8 mouse cellular contexts compared by ENCODE assay signal in genomic region chr4:118516699-118517496, GRCm38 (mm10). TPM values are rescaled to one million over a fixed set of nuclear protein-coding genes. Genes with fewer than 3 reads are reported as not detected.
DNase-seq lines count a peak whose midpoint lies in the region; ATAC-seq and TF ChIP-seq lines count a peak whose summit lies in the region.

No protein-coding gene starts in this region.

- H3K4me1 ChIP-seq in ES-Bruce4 (ENCODE audit: control insufficient read depth, insufficient read depth, low read length), result peaks cover 1% of the 10 kb centered on the region
- H3K4me1 ChIP-seq in brown adipose tissue, adult 24 weeks (ENCODE audit: control insufficient read depth, insufficient read depth, insufficient read length, low read length), result peaks cover 14% of the 10 kb centered on the region
- no peaks in the 10 kb centered on the region for H3K4me1 ChIP-seq in liver, adult 2 months (ENCODE audit: control insufficient read depth, insufficient read depth, low read length)
- peaks cover 8% of the 10 kb centered on the region for H3K4me1 ChIP-seq in neural tube, embryonic 15.5 days

- H3K36me3 ChIP-seq in ES-Bruce4 (ENCODE audit: control insufficient read depth, insufficient read depth, low read length, poor library complexity, severe bottlenecking), result no peaks in the 10 kb centered on the region
- no peaks in the 10 kb centered on the region for H3K36me3 ChIP-seq in liver, adult 2 months (ENCODE audit: control insufficient read depth, insufficient read depth, low read length)
- no peaks in the 10 kb centered on the region for H3K36me3 ChIP-seq in neural tube, embryonic 15.5 days

- TF ChIP-seq POLR2A in ES-Bruce4 (IDR thresholded peaks at IDR 0.05; ENCODE audit: insufficient read depth, low read length), result no peak
- no peak for TF ChIP-seq POLR2A in liver, adult 2 months (IDR thresholded peaks at IDR 0.05; ENCODE audit: extremely low read depth, insufficient read depth, low read length)

- no peak for TF ChIP-seq EP300 in ES-Bruce4 (IDR thresholded peaks at IDR 0.05; ENCODE audit: insufficient read depth, low read depth, low read length)

- 0 out of 2 replicates have a peak overlapping the region, but pooled peaks have one; percentile 15 for H3K4me2 ChIP-seq in neural tube, embryonic 15.5 days

- no peaks in the 10 kb centered on the region for H3K79me2 ChIP-seq in liver, adult 2 months (ENCODE audit: control insufficient read depth, insufficient read depth, low read length)

- peak; percentile 31 to 32 for DNase-seq in heart, postnatal 36 days
- DNase-seq in liver, adult 2 months (ENCODE audit: extremely low read depth, low read depth, low spot score), result peak; percentile 73
- DNase-seq in spleen, postnatal 36 days (ENCODE audit: low spot score in 2 of 2), result no peak
- no peak for DNase-seq in frontal cortex, adult 2 months (ENCODE audit: extremely low spot score in 1 of 2, low spot score in 1 of 2)
- no peak for DNase-seq in right cerebral cortex, postnatal 25 days

- 31% methylated on average over 20 of the region's 20 CpGs for WGBS in liver, adult 2 months
- 30% methylated on average over 20 of the region's 20 CpGs for WGBS in neural tube, embryonic 15.5 days

- ATAC-seq in neural tube, embryonic 15.5 days (ENCODE audit: low FRiP score), result no peak

- H3K27me3 ChIP-seq in ES-Bruce4 (ENCODE audit: control insufficient read depth, insufficient read depth, low read length, poor library complexity, severe bottlenecking), result no peaks in the 10 kb centered on the region
- no peaks in the 10 kb centered on the region for H3K27me3 ChIP-seq in liver, adult 2 months (ENCODE audit: control insufficient read depth, insufficient read depth, low read length)
- H3K27me3 ChIP-seq in neural tube, embryonic 15.5 days (replicated peaks), result no peaks in the 10 kb centered on the region; the same call in 1 of the 2 replicates

- intact Hi-C loops in heart, postnatal 36 days (cut with DNase I), result loop anchor here (2.0 kb wide), 1 partner anchor 70 kb away; no protein-coding TSS in a partner anchor

- H3K4me3 ChIP-seq in ES-Bruce4 (ENCODE audit: low read depth, low read length), result peak overlapping the region; percentile 39
- peak overlapping the region; percentile 17 for H3K4me3 ChIP-seq in brown adipose tissue, adult 24 weeks (ENCODE audit: insufficient read depth, low read depth, low read length)
- H3K4me3 ChIP-seq in liver, adult 2 months (ENCODE audit: insufficient read depth, low read depth, low read length), result no peak overlapping the region
- H3K4me3 ChIP-seq in neural tube, embryonic 15.5 days (replicated peaks), result no peak overlapping the region

- H3K27ac ChIP-seq in ES-Bruce4 (ENCODE audit: insufficient read depth, low read length), result peak overlapping the region; percentile 51
- peak overlapping the region; percentile 77 for H3K27ac ChIP-seq in brown adipose tissue, adult 24 weeks (replicated peaks; ENCODE audit: low read depth, low read length)
- no peak overlapping the region for H3K27ac ChIP-seq in liver, adult 2 months (replicated peaks; ENCODE audit: insufficient read depth, low read depth, low read length)
- no peak overlapping the region for H3K27ac ChIP-seq in neural tube, embryonic 15.5 days (replicated peaks)

- H3K9me3 ChIP-seq in ES-Bruce4 (replicated peaks; ENCODE audit: control insufficient read depth, insufficient read depth, low read length, poor library complexity, severe bottlenecking), result no peaks in the 10 kb centered on the region
- no peaks in the 10 kb centered on the region for H3K9me3 ChIP-seq in neural tube, embryonic 15.5 days (replicated peaks)

- H3K9ac ChIP-seq in ES-Bruce4 (ENCODE audit: low read depth, poor library complexity, severe bottlenecking), result peak overlapping the region; percentile 23
- H3K9ac ChIP-seq in liver, adult 2 months (ENCODE audit: low read depth, low read length), result no peak overlapping the region
- no peak overlapping the region for H3K9ac ChIP-seq in neural tube, embryonic 15.5 days (replicated peaks)

- peak; percentile 4 for TF ChIP-seq CTCF in ES-Bruce4 (IDR thresholded peaks at IDR 0.05; ENCODE audit: low read depth, low read length)
- peak; percentile 19; the same call in 1 of the 2 replicates for TF ChIP-seq CTCF in liver, adult 2 months (IDR thresholded peaks at IDR 0.05; ENCODE audit: low read depth, low read length)

RNA-seq across cellular contexts. Expression of gene 2610528J11Rik, which starts 9.9 kb away (rescaled TPM):
- 19.5 and 20.0 TPM in 2 replicates for polyA plus RNA-seq in ES-Bruce4 (2011; ENCODE audit: insufficient read depth, insufficient read length, low read depth, missing spikeins)
- not detected in 2 replicates for polyA plus RNA-seq in brown adipose tissue, adult 24 weeks (2012; ENCODE audit: insufficient read depth, insufficient read length, missing spikeins)
- total RNA-seq in heart, postnatal 36 days (2021), result not detected
- 19.8 and 21.5 TPM in 2 replicates for total RNA-seq in liver, adult 2 months (2014; rRNA removed)
- polyA plus RNA-seq in liver, adult 2 months (2012; rRNA removed), result 52.6 and 54.6 TPM in 2 replicates
- polyA plus RNA-seq in neural tube, embryonic 15.5 days (2015; fragmentation: Nextera tagmentation; extraction: Ambion mirVana), result 3.7 TPM in 1 of 2 replicates, not detected in the other
- 0.10 and 0.36 TPM in 2 replicates for polyA plus RNA-seq in frontal cortex, adult 2 months (2012; rRNA removed)

RNA-seq across cellular contexts. Expression of gene Tmem125, which starts 26.9 kb away (rescaled TPM):
- polyA plus RNA-seq in ES-Bruce4 (2011; ENCODE audit: insufficient read depth, insufficient read length, low read depth, missing spikeins), result 9.7 and 11.9 TPM in 2 replicates
- polyA plus RNA-seq in brown adipose tissue, adult 24 weeks (2012; ENCODE audit: insufficient read depth, insufficient read length, missing spikeins), result not detected in 2 replicates
- under 1 TPM in 1 of 2 experiments, not detected in 1; 0.33 TPM for total RNA-seq in heart, postnatal 36 days (2021)
- total RNA-seq in liver, adult 2 months (2014; rRNA removed), result 2.9 and 3.5 TPM in 2 replicates
- 13.1 and 17.5 TPM in 2 replicates for polyA plus RNA-seq in liver, adult 2 months (2012; rRNA removed)
- polyA plus RNA-seq in neural tube, embryonic 15.5 days (2015; fragmentation: Nextera tagmentation; extraction: Ambion mirVana), result 0.20 and 1.8 TPM in 2 replicates
- 10.0 and 12.3 TPM in 2 replicates for polyA plus RNA-seq in frontal cortex, adult 2 months (2012; rRNA removed)

RNA-seq across cellular contexts. Expression of gene Tie1, which starts 27.0 kb away (rescaled TPM):
- polyA plus RNA-seq in ES-Bruce4 (2011; ENCODE audit: insufficient read depth, insufficient read length, low read depth, missing spikeins), result 0.19 and 0.26 TPM in 2 replicates
- polyA plus RNA-seq in brown adipose tissue, adult 24 weeks (2012; ENCODE audit: insufficient read depth, insufficient read length, missing spikeins), result 8.1 and 18.8 TPM in 2 replicates
- total RNA-seq in heart, postnatal 36 days (2021), result 10 to 100 TPM; 66.5 to 81.4 TPM
- total RNA-seq in liver, adult 2 months (2014; rRNA removed), result 6.6 and 9.6 TPM in 2 replicates
- 6.7 and 8.9 TPM in 2 replicates for polyA plus RNA-seq in liver, adult 2 months (2012; rRNA removed)
- polyA plus RNA-seq in neural tube, embryonic 15.5 days (2015; fragmentation: Nextera tagmentation; extraction: Ambion mirVana), result 16.1 and 17.9 TPM in 2 replicates
- 11.8 and 13.3 TPM in 2 replicates for polyA plus RNA-seq in frontal cortex, adult 2 months (2012; rRNA removed)

RNA-seq across cellular contexts. Expression of gene Mpl, which starts 59.6 kb away (rescaled TPM):
- polyA plus RNA-seq in ES-Bruce4 (2011; ENCODE audit: insufficient read depth, insufficient read length, low read depth, missing spikeins), result not detected in 2 replicates
- not detected in 2 replicates for polyA plus RNA-seq in brown adipose tissue, adult 24 weeks (2012; ENCODE audit: insufficient read depth, insufficient read length, missing spikeins)
- total RNA-seq in heart, postnatal 36 days (2021), result under 1 TPM; 0.16 to 0.17 TPM
- not detected in 2 replicates for total RNA-seq in liver, adult 2 months (2014; rRNA removed)
- not detected in 2 replicates for polyA plus RNA-seq in liver, adult 2 months (2012; rRNA removed)
- polyA plus RNA-seq in neural tube, embryonic 15.5 days (2015; fragmentation: Nextera tagmentation; extraction: Ambion mirVana), result 0.12 and 0.43 TPM in 2 replicates
- 0.32 and 1.0 TPM in 2 replicates for polyA plus RNA-seq in frontal cortex, adult 2 months (2012; rRNA removed)

Comparison
In these comparisons a context has a peak if more than half of its experiments do, and no peak if none do; other contexts are left out.
1. H3K27ac ChIP-seq: peak in ES-Bruce4 (single experiment) and brown adipose tissue, adult 24 weeks (single experiment); none in liver, adult 2 months (single experiment) and neural tube, embryonic 15.5 days (single experiment).
2. H3K4me3 ChIP-seq: peak in ES-Bruce4 (single experiment) and brown adipose tissue, adult 24 weeks (single experiment); none in liver, adult 2 months (single experiment) and neural tube, embryonic 15.5 days (single experiment).
3. DNase-seq: peak in heart, postnatal 36 days (2 of 2) and liver, adult 2 months (single experiment); none in spleen, postnatal 36 days (0 of 2), frontal cortex, adult 2 months (0 of 2) and right cerebral cortex, postnatal 25 days (single experiment).